Mouse (Mus musculus): Measurements from ENCODE around the gene Dhrs1.

DNA sequence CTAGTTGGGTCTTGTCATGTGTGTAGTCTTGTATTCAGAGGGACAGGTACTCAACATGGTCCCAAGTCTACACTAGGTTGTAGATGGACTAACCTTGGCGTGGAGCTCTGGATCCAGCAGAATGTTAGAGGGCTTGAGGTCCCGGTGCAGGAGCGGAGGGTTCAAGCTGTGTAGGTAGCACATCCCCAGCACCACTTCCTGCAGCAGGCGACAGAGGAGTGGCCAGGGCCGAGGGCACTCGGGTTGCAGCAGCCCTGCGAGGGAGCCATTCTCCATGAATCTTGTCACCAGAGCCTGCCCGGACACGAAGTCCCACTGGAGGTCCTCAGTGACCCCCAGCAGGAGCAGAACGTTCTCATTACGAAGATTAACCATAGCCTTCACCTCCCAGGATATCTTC, 42.2 kb upstream of the Dhrs1 start:
- TF ChIP-seq CTCF (conservative IDR thresholded peaks at IDR 0.05; ENCODE audit: insufficient read depth, insufficient read length, low read depth, low read length) (no peak), POLR2A (IDR thresholded peaks at IDR 0.05; ENCODE audit: low read depth, low read length) (no peak)

Data from kidney, adult 2 months (tissue).